Mouse (Mus musculus) kidney, adult 11 months (tissue): Measurements from ENCODE around the gene Senp6.

Source experiments
- DNase-seq: peaks from one replicate; pipeline ENCODE4 v3.0.0; 2022

The Senp6 gene

DNA sequence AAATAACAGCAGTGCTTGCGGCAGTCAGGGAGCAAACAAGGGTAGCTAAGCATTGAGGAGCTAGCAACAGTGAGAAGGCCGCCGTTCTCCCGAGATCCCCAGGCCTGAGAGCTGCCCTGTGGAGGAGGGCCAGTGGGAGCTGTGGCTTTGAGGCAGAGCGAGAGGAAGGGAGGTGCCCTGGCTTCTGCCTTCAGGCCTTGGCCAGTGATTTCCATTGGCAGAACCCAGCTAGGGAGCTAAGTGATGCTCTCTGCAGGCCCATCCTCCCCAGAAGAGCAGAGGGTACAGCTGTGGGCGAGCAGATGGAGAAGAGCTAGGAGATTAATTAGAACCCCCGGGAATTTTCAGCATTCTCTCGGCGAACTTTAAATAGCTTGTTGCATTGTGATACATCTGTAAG is 106.9 kb downstream of the Senp6 start:
- no peak for DNase-seq

- peak; percentile 69 for DNase-seq
These were observed 110.2 kb downstream of the Senp6 start for GRCm38 (mm10) chr9:80176696-80177478.

DNA sequence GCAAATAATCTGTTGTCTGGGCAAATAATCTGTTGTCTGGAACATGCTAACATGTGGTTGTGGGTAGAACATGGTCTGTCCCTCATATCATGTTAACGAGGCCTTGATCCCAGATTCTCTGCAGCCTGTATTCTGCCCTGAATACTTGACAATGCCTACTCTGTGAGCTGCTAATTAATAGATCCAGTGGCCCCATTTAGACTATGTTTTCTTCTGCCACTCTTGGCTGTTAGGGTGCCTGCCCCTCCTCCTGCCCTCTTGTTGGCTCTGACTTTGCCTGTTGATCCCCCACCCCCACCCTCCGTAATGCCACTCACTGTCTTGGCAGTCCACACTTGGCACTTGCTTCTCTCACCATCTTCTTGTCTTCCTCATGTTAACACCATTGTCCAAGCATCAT is 112.0 kb downstream of the Senp6 start:
- no peak for DNase-seq

- DNase-seq, result no peak
These were observed 113.0 kb downstream of the Senp6 start for GRCm38 (mm10) chr9:80179688-80180087.

DNA sequence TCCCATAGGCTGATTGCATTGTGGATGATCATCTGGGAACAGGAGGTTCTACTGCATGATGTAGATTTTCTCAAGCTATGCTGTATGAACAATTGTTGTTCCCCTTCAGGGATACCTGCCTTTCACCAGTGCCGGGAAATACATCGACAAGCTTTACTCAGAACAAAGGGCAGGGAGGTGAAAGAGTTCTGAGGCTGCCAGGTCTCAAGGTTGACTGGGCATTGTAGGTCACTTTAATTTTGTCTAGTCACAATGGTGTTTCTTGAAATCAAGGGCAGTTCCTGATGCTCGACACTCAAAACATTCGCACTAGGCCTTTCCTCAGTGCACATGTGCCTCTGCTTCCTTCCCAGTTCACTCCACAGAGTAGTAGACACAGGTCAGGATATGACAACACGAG is 114.1 kb downstream of the Senp6 start:
- DNase-seq, result peak; percentile 40

DNA sequence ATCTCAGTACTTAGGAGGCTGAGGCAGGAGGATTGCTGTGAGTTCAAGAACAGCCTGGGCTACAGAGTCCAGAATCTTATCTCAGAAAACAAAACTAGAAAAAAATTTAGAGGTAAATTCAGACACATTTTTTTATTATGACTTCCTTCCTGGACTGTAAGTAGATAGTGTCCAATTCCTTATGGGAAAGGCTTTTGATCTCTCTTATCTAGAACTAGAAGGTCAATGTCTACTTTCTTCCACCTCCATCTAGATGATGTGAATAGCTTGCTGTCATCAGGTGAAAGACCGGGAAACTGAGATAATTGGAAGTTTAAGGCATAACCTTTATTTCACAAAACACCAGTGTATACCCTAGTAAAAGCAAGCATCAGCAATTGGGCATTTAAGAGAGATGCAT is 115.0 kb downstream of the Senp6 start:
- no peak for DNase-seq

GRCm38 (mm10) chr9:80184138-80184537 is 117.4 kb downstream of the Senp6 start:
- DNase-seq, result no peak

DNA sequence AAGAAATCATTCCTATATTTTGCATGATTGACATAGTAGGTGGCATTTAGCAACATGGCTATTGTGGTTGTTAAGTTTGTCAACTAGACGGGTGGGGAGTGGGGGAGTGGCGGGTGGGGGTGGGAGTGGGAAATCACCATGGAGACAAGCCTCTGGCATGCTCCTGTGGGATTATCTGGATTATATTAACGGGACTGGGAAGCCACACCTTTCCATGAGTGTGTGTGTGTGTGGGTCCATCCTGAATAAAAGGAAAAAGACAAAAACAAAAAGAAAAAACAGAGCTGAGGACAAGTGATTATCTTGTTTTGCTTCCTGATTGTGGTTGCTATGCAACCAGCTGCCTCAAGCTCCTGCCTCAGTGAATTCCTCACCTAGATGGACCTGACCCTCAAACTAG is 119.0 kb downstream of the Senp6 start:
- no peak for DNase-seq

DNA sequence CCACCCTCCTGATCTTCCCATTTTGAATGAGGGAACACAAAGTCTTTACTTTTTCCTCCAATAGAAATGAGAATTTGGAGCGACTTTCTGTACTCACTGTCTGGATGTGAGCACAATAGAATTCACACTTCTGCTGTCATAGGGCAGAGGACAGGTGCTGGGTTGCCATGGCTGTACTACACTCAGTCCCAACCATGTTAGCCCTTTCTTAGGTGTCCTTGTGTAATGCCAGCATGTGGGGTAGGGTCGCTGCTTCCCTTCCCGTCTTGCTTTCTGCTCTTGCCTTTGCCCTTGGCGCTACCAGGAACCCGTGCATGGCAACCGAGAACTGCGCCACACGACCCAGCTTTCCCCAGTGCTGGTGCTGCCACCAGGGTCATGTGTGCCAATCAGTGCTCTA is 120.0 kb downstream of the Senp6 start:
- no peak for DNase-seq

GRCm38 (mm10) chr9:80188324-80188893 is 121.7 kb downstream of the Senp6 start:
- no peak for DNase-seq

- no peak for DNase-seq
These were observed 124.5 kb downstream of the Senp6 start for GRCm38 (mm10) chr9:80191240-80191639.

GRCm38 (mm10) chr9:80192324-80192723 is 125.6 kb downstream of the Senp6 start:
- peak; percentile 54 for DNase-seq

DNA sequence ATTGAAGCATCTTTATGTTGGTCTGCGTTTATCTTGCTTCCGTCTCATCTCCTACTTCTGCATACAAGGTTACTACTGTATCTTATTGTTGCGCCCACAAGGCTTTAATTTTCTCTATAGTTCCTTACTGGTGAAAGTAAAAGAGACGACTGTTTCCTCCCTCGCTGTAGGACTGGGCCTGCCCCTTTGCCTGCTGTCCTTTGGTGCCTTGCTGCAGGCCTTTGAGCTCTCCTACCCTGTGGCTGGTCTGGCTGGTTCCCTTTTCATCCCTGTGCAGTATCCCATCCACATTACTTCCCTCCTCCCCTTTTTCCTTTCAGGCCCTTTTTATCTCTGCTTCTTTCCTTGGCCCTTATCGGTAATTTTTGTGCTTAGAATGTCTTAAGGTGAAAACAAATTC is 127.7 kb downstream of the Senp6 start:
- DNase-seq, result no peak
